Mouse (Mus musculus) MEL (cell line): ENCODE results near the gene Triml2.

ENCODE experiments used
- CTCF ChIP-seq, 3 experiments: IDR thresholded peaks in 2 of 3; conservative IDR thresholded peaks in 1 of 3; 2 replicates each; pipeline ENCODE4 v1.5.1; 2011 to 2012; ENCODE audit warnings: low read length in 3 of 3, low read depth in 2 of 3, mild to moderate bottlenecking in 2 of 3, improper control_type of control experiment in 1 of 3, inconsistent platforms in 1 of 3, mixed read lengths in 1 of 3, moderate library complexity in 1 of 3; ENCODE audit not compliant: control insufficient read depth in 1 of 3, insufficient read depth in 1 of 3, poor library complexity in 1 of 3, severe bottlenecking in 1 of 3
- HCFC1 ChIP-seq: IDR thresholded peaks from 2 replicates; pipeline ENCODE4 v1.6.1; 2012; ENCODE audit warnings: low read depth, mild to moderate bottlenecking, inconsistent platforms, low read length, improper control_type of control experiment, moderate library complexity
- MEF2A ChIP-seq: IDR thresholded peaks from 2 replicates; pipeline ENCODE4 v1.6.1; 2014; ENCODE audit warnings: low read depth, mild to moderate bottlenecking, inconsistent platforms, low read length, improper control_type of control experiment; ENCODE audit not compliant: poor library complexity, insufficient replicate concordance, severe bottlenecking; ENCODE audit errors: extremely low read depth
- SIN3A ChIP-seq: IDR thresholded peaks from 2 replicates; pipeline ENCODE4 v1.6.1; 2012; ENCODE audit warnings: low read length, improper control_type of control experiment, inconsistent platforms
- TAL1 ChIP-seq: IDR thresholded peaks from 2 replicates; pipeline ENCODE4 v1.6.1; 2012; ENCODE audit warnings: mild to moderate bottlenecking, inconsistent platforms, low read length, moderate library complexity, mixed read lengths
- UBTF ChIP-seq: IDR thresholded peaks from 2 replicates; pipeline ENCODE4 v1.6.1; 2012; ENCODE audit warnings: low read depth, mild to moderate bottlenecking, inconsistent platforms, low read length, improper control_type of control experiment, moderate library complexity, borderline replicate concordance; ENCODE audit not compliant: insufficient read depth

- no peak for TF ChIP-seq TAL1
- no peak for TF ChIP-seq CTCF (IDR thresholded peaks at IDR 0.05 in 2 of 3, conservative IDR thresholded peaks at IDR 0.05 in 1 of 3; ENCODE audit: control insufficient read depth in 1 of 3, insufficient read depth in 1 of 3, low read depth in 2 of 3, low read length in 3 of 3, poor library complexity in 1 of 3, severe bottlenecking in 1 of 3)
- TF ChIP-seq MEF2A = no peak
- TF ChIP-seq UBTF = no peak
- no peak for TF ChIP-seq HCFC1
- TF ChIP-seq SIN3A = no peak
Observed at GRCm38 (mm10) chr8:43179189-43179588, 1.2 kb upstream of the Triml2 start.
